Mouse (Mus musculus): ENCODE measurements at regions not wholly inside any gene's neighbourhood (a gene's known extent, or its start where the extent isn't known, plus 50 kb on each side); places are given as distances from the start of the nearest gene placed in this dataset.

DNA sequence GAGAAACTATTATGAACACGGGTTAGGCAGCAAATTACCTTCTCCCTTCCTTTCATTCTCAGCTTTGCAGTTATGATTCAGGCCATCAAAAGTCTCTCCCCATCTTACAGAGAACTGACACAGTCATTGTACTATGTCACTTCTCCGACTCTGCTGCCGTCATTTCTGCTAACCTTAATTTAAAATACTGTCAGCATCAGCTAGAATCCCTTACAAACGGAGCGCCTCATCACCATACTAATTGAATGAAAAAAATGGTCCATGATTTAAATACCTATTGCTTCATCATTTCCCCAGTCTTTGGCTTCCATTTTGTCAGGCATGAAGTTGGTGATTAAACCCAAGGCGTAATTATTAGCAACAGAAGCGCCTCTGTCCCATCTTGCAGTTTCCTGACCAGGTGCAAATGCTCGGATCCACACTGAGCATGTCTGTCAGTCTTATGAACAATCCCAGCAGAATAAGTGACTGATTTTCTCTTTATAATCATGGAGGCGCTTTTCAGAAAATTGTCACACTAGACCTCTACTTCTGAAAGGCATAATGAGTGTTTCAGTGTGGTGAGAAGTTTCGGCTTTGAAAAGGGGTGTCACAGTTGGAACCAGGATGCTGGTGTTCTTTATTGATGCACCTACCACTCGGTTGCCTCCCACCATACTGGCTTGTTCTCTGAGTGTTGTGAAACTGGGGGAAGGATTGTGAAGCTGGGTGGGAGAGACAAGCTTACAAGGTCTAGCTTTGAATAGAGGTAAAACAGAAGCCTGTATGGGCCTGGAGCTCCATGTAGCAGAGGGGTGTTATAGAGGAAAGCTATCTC, 52.4 kb upstream of the Npy start:
- no peaks in the 10 kb centered on the region for H3K36me3 ChIP-seq (ENCODE audit: insufficient read depth)
- no peak for TF ChIP-seq CTCF (IDR thresholded peaks at IDR 0.05; ENCODE audit: low read depth)
- ATAC-seq (peak; percentile 77), DNase-seq (peak; percentile 20)
- H3K9me3 ChIP-seq (ENCODE audit: low read length): no peaks in the 10 kb centered on the region
- no peak overlapping the region for H3K4me3 ChIP-seq (ENCODE audit: low read depth, low read length)
- H3K27me3 ChIP-seq (ENCODE audit: insufficient read depth, low read length): no peaks in the 10 kb centered on the region
- H3K4me2 ChIP-seq (ENCODE audit: low read depth): no peak overlapping the region
- 47% methylated on average over 11 of the region's 11 CpGs for WGBS
- H3K9ac ChIP-seq: no peak overlapping the region
- H3K27ac ChIP-seq (ENCODE audit: low read depth, low read length): no peak overlapping the region
- no peaks in the 10 kb centered on the region for H3K4me1 ChIP-seq (ENCODE audit: insufficient read depth)
